Mouse (Mus musculus) ovary, postnatal 14 days (tissue): Measurements from ENCODE around the gene Morc4.
A peak's percentile ranks its signal among the peaks of the same experiment; 100 is the strongest.

ENCODE experiments used
- DNase-seq: peaks from one replicate; pipeline ENCODE4 v3.0.0; 2022; ENCODE audit warnings: low spot score

The Morc4 gene

DNA sequence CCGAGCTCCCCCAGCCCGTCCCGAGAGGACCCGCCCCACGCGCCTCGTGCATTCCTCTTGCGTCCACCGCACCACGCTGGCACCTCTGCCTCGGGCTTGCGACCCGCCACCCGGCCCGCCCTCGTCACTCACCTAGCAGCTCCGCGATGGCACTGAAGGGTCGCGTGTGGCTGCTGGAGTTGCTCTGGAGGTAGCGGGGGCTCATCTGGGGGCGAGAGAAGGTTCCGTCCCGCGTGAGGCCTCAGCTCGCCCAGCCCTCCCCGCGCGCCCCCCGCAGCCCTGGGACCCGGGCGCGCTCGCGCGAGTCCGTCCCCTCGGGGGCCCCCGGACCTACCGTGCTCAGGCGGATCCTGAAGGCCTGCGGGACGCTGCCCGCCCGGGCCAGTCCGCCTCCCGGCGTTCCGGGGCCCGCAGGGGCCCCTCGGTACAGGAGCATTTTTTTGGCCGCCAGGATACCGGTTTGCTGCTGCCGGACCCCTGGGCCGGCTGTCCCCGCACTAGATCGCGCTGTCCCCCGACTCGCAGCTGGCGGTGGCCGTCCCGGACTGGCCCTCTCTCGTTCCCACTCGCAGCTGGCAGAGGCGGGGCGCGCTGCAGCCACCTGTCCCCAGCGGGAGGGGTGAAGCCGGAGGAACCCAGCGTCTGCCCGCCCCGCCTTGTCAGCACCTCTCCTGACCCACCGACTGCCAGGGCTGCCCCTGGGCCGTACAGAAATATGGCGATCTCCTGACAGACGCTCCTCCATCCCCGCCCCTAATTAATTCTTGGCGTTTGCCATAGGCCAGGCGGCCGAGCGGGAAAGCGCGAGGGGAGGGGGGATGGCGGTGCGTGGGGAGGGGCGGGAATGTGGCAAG is at the start of gene Morc4:
Morc4 (minus strand) TSS at position 740 of the 854 bp plus-strand sequence.
- DNase-seq, result peak; percentile 18

GRCm38 (mm10) chrX:139920572-139920971 is 49.1 kb upstream of the Morc4 start:
- DNase-seq, result no peak

DNA sequence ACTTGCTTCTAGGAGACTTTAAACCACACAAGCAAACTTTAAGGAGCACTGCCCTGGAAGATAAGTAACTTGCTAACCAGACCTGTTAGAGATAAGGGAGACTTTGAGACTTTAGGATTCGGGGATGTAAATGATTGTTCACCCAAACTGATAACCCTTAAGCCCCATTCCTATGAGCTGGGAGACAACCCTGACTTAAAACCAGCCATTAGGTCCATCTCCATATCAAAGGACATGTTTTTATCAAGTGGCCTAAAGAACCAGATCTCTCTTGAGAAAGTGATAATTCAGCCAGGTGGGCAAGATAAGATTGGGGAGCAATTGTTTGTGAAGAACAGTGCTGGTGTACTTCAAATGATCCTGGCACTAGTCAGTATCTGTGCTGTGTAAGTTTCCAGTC is 19.9 kb upstream of the Morc4 start:
- no peak for DNase-seq

DNA sequence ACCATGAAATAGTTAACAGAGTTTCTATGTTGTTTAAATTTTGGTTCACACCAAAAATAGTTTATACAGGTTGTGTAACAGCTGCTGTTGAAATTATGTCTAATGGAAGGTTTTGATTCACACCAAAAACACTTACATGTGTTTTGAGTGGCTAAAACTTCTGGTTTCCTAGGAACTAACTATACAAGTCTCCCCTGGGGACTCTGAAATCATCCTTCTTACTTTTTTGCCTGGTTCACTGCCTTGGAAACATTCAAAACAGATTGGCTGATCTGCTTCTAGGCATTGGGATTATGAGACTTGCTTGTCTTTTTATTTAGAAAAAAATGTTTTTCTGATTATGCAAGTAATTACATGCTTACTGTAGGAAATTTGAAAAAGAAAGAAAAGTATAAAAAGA is 11.7 kb upstream of the Morc4 start:
- DNase-seq, result no peak

GRCm38 (mm10) chrX:139877936-139878335 is 6.5 kb upstream of the Morc4 start:
- DNase-seq, result peak; percentile 6

DNA sequence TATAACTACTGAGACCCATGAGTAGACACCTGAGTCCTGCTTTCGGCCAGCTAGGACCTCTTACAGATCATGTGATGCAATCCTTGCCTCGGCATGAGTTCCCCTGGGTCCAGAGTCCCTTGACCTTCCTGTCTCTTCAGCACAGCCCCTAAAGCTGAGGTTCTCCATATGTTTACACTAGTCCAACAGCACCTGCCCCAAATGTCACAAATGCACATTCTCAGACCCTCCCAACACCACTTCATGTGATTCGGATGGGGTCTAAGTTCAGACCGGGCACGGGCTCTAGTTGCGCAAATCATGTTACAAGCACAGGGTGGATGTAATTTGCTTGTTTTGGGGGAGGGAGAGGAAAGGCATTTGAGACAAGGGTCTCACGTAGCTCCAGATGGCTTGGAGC is 5.6 kb upstream of the Morc4 start:
- DNase-seq, result no peak

GRCm38 (mm10) chrX:139870300-139870711 is 1.2 kb downstream of the Morc4 start:
- no peak for DNase-seq

GRCm38 (mm10) chrX:139859402-139859801 is 12.1 kb downstream of the Morc4 start:
- DNase-seq, result no peak

DNA sequence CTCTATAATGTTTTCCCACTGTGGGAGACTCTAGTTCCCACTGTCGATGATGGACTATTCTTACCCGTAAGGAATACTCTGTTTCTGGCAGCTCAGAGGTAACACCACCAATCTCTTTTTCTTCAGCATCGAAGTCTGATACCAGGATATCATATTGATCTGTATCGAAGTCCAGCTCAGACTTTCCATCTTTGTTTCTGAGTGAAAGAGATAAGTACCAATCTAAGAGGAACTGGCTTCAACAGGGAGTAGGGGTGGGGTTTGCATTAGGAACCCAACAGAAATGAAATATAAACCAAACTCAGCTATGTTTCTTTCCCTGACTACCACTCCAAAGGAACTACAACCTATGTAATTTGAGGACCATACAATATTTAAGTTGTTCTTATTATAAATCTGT is 16.7 kb downstream of the Morc4 start:
- no peak for DNase-seq

DNA sequence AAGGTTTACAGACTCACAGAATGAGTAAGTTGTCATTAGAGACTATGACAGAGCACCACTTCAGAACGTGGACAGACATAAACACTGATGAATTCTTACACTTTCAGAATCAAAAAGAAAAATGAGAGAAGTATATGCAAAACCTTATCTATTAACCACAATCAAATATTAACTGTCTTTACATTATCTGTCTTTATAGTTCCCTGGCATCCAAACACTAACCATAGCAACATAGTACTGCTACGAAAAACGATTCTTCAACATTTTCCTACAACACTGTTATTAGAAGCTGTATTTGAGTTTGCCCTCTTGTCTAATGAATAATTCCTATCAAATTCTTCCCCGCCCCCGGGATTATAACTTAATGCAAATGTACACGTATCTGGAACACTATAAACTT is 30.4 kb downstream of the Morc4 start:
- no peak for DNase-seq

DNA sequence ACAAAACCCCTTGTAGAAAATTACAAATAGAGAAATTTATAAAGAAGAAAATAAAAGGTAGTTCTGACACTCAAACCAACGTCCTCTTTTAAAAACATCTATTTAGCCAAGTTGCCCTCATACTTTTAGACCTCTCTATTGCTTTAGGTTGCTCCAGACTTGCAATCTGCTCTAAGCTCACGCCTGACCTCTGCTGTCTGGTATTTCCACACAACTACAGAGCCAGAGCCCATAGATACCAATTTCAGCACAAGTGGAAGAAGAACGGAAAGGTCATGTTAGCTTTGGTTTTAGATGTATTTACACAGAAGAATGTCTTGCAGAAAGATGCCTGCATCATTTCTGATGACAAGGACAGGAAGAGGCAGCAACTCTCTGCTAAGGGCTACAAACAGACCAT is 32.4 kb downstream of the Morc4 start:
- no peak for DNase-seq

DNA sequence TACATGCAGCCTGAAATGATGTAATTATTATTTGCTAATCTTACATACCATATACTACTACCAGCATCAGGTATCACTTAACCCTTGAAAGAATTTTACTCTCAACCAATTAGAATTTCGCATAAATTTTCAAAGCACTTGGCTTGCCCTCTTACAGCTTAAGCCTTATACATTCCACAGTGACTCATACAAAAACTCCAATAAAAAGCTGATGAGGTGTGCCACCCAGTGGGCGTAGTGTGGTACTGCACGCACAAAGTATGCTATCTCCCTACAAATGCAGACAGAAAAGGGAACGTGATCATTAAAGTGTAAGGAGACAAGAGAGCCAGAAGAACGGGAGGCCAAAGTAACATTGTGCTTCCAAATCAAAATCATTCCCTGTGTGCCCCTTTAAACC is 39.0 kb downstream of the Morc4 start:
- DNase-seq, result peak; percentile 28

DNA sequence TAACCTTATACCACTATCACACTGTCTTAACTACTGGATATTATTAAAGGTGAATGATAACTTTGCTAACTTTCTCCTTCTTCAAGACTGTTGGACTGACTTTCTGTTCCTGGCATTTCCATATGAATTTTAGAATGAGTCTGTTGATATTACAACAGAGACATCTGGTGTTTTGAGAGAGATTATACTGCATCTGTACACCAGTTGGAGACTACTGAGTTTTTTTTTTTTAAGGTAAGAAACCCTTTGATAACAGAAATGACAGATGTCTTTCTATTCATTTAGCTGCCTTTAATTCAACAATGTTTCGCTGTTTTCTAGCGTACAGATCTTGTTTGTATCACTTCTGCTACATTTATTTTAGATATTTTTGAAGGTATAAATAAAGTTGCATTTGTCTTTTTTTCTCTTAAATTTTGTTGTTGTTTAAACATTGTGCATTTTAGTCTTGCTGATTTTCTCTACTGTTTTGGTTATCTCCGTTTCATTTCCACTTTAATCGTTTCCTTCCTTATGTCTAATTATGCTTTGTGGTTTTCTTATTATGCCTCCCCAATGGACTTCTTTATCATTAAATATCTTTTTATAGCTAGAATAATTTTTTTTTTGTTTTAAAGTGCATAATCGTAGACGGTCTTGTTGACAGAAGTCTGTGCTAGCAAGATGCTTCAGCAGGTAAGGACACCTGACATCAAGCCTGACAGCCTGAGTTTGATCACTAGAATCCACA is 42.9 kb downstream of the Morc4 start:
- DNase-seq, result no peak

DNA sequence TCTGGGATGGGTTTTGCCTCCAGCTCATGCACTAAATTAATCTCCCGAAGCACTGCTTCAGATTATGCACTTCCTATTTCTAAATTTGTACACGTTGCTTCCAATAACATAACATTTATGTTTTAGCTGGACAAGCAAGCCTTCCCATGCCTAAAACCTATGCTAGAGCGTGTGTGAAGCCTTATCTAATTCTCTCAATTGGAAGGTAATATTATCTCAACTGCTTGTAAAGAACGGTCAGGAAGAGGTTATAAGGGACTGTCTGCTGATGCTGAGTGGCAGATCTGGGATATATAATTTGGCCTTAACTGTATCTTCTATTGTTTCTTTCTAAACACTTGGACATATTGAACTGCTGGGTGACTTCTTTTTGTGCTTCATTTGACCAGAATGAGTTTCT is 44.6 kb downstream of the Morc4 start:
- no peak for DNase-seq

DNA sequence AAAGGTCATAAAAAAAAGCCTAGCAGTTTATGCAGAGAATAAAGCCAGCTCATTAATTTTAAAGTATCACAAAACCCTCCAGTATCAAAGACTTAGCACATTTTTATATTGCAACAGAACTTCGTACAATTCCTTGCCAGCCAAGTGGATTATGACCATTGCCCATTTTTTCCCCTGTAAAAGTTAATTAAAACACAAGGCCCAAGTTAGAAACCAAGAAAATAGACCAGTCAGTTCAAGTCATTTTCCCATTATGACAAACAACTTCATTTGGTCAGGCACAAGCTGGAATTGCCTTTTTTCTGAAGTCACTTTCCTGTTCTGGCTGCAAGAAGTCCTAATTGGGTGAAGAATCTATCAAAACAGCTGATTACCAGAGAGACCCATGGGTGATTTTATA is 46.1 kb downstream of the Morc4 start:
- no peak for DNase-seq

GRCm38 (mm10) chrX:139815201-139815600 is 56.3 kb downstream of the Morc4 start:
- DNase-seq, result no peak

- no peak for DNase-seq
Observed at GRCm38 (mm10) chrX:139814018-139814635, 57.4 kb downstream of the Morc4 start.

DNA sequence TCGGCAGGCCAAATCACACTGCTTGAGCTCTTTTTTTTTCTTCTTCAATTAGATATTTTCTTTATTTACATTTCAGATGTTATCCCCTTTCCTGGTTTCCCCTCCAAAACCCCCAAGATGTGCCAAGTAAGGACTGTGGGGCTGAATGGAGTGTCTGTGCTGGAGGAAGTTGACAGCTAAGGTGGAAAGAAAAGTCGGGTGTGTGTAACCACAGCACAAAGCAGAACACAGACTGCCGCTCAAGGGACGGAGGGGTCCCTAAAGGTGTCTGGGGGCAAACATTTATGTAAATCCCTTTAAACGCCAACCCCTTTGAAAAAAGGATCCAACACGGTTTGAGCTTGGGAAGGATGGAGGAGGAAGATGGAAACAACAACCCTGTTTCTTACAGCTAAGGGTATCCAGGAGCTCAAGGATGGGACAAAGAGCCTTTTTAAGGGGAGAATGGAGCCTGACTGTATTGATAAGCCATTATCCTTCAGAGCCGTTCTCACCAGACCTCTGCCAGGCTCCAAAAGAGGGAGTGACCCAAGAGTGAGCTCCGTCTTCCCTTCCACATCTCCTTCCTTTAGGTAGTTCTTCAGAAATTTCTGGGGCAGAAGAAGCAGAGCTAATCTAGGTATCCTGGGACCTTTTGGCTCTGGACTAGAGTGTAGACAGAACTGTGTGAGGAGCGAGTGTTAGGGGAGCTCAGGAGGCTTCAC is 58.0 kb downstream of the Morc4 start:
- no peak for DNase-seq

- DNase-seq, result no peak
Observed at GRCm38 (mm10) chrX:139812636-139813298, 58.7 kb downstream of the Morc4 start.

GRCm38 (mm10) chrX:139808501-139808900 is 63.0 kb downstream of the Morc4 start:
- no peak for DNase-seq

DNA sequence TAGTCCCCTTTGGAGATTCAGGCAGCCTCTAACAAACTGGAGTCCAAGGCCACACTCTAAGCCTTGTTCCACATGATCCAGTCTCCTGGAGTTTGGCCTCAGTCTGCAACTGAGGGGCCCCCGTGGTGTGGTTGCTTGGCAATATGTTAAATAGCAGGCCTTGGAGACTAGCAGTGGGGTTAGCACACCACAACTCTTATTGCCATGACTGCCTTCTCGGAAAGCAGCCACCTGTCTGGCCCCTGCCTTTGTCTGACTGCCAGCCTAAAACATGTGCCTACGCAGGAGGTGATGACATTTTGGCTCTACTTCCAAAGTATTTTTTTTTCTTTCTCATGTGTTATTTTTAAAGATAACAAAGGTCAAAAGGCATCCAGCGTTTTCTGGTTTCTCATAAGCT is 63.4 kb downstream of the Morc4 start:
- DNase-seq, result no peak

- no peak for DNase-seq
Observed at GRCm38 (mm10) chrX:139807391-139807790, 64.1 kb downstream of the Morc4 start.
